Mouse (Mus musculus): ENCODE measurements around the gene 4922502D21Rik.
"Not testable (repeated sequence)": the region's sequence is repeated elsewhere in the genome, so short reads cannot be mapped to it uniquely, and the experiment has no call there.

The 4922502D21Rik gene

GRCm38 (mm10) chr6:129331610-129332009, at the start of gene 4922502D21Rik:
TSS of gene 4922502D21Rik (minus strand) at chr6:129331796.
- no peak for DNase-seq (ENCODE audit: low read depth, low spot score)

GRCm38 (mm10) chr6:129380454-129380853, 48.9 kb upstream of the 4922502D21Rik start:
- no peak for DNase-seq (ENCODE audit: low read depth, low spot score)

GRCm38 (mm10) chr6:129374937-129375471, 43.4 kb upstream of the 4922502D21Rik start:
- DNase-seq (ENCODE audit: low read depth, low spot score), result no peak

- DNase-seq (ENCODE audit: low read depth, low spot score), result no peak
These were observed 38.0 kb upstream of the 4922502D21Rik start for GRCm38 (mm10) chr6:129369374-129370132.

- peak; percentile 43 for DNase-seq (ENCODE audit: low read depth, low spot score)
These were observed 34.4 kb upstream of the 4922502D21Rik start for GRCm38 (mm10) chr6:129365959-129366359.

- DNase-seq (ENCODE audit: low read depth, low spot score), result no peak
These were observed 32.3 kb upstream of the 4922502D21Rik start for GRCm38 (mm10) chr6:129363942-129364341.

GRCm38 (mm10) chr6:129359515-129359914, 27.9 kb upstream of the 4922502D21Rik start:
- DNase-seq (ENCODE audit: low read depth, low spot score), result no peak

GRCm38 (mm10) chr6:129356430-129356829, 24.8 kb upstream of the 4922502D21Rik start:
- DNase-seq (ENCODE audit: low read depth, low spot score), result no peak

GRCm38 (mm10) chr6:129355774-129356173, 24.2 kb upstream of the 4922502D21Rik start:
- no peak for DNase-seq (ENCODE audit: low read depth, low spot score)

- DNase-seq (ENCODE audit: low read depth, low spot score), result no peak
These were observed 19.5 kb upstream of the 4922502D21Rik start for GRCm38 (mm10) chr6:129351091-129351490.

- DNase-seq (ENCODE audit: low read depth, low spot score), result peak; percentile 29
These were observed 18.1 kb upstream of the 4922502D21Rik start for GRCm38 (mm10) chr6:129349524-129350352.

- DNase-seq (ENCODE audit: low read depth, low spot score), result no peak
These were observed 12.8 kb upstream of the 4922502D21Rik start for GRCm38 (mm10) chr6:129344408-129344807.

- DNase-seq (ENCODE audit: low read depth, low spot score), result not testable (repeated sequence)
These were observed 10.8 kb upstream of the 4922502D21Rik start, which contains the start of gene Clec12a for GRCm38 (mm10) chr6:129342391-129342790. TSS of gene Clec12a (plus strand) at chr6:129342691.

GRCm38 (mm10) chr6:129337751-129338150, 6.2 kb upstream of the 4922502D21Rik start:
- DNase-seq (ENCODE audit: low read depth, low spot score), result no peak

GRCm38 (mm10) chr6:129333674-129334078, 2.1 kb upstream of the 4922502D21Rik start:
- peak; percentile 43 for DNase-seq (ENCODE audit: low read depth, low spot score)

- DNase-seq (ENCODE audit: low read depth, low spot score), result no peak
These were observed 4.9 kb downstream of the 4922502D21Rik start for GRCm38 (mm10) chr6:129326568-129327150.

GRCm38 (mm10) chr6:129326016-129326415, 5.6 kb downstream of the 4922502D21Rik start:
- no peak for DNase-seq (ENCODE audit: low read depth, low spot score)

- DNase-seq (ENCODE audit: low read depth, low spot score), result no peak
These were observed 12.3 kb downstream of the 4922502D21Rik start for GRCm38 (mm10) chr6:129319331-129319730.

- no peak for DNase-seq (ENCODE audit: low read depth, low spot score)
These were observed 13.2 kb downstream of the 4922502D21Rik start for GRCm38 (mm10) chr6:129318395-129318794.

GRCm38 (mm10) chr6:129316463-129316862, 15.1 kb downstream of the 4922502D21Rik start:
- no peak for DNase-seq (ENCODE audit: low read depth, low spot score)

- no peak for DNase-seq (ENCODE audit: low read depth, low spot score)
These were observed 15.9 kb downstream of the 4922502D21Rik start for GRCm38 (mm10) chr6:129315698-129316097.

All from skeletal muscle tissue, adult 2 months (tissue).